Mouse (Mus musculus) liver, postnatal 0 days (tissue): ENCODE results near the gene Sox6.

Experiments used
- CTCF ChIP-seq: sonication (generic); IDR thresholded peaks from 2 replicates; pipeline ENCODE4 v1.5.1; 2016; ENCODE audit warnings: antibody characterized with exemption, low read depth
- EP300 ChIP-seq: IDR thresholded peaks from 2 replicates; pipeline ENCODE4 v1.6.1; 2016; ENCODE audit warnings: antibody characterized with exemption, low read depth, mild to moderate bottlenecking

DNA sequence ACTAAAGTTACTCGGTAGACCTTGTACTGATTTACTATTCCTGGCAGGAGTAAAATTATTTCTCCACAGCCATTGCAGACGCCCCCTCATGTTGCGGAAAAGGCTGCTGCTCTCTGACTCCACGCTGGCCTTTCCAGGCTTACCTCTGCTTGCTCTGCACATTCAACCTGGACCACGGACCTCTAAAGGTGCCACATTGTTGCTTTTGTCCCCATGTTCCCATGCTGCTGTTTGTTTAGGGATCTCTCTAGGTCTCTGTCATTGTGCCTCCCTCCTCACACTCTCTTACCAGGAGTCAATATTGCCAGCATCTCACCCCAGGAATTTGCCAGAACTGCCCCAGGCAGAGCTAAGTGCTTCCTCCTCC lies 473.6 kb downstream of the Sox6 start:
- TF ChIP-seq CTCF (no peak), EP300 (no peak)
